Mouse (Mus musculus) adrenal gland, postnatal 10 days (tissue): ENCODE results near the gene B130006D01Rik. TPM values are rescaled to one million over a fixed set of nuclear protein-coding genes. Genes with fewer than 3 reads are reported as not detected.
"Not testable (repeated sequence)": the region's sequence is repeated elsewhere in the genome, so short reads cannot be mapped to it uniquely, and the experiment has no call there.

Experiments used
- DNase-seq: peaks from one replicate; pipeline ENCODE4 v3.0.0; 2021; ENCODE audit warnings: mixed read lengths
- total RNA-seq, 2 experiments: library from RNA; stranded (reverse); gene quantifications; 2 replicates each; pipeline ENCODE4 v1.2.3; 2021

B130006D01Rik gene
- total RNA-seq, 2 experiments from 2014 or later: 0.27 to 1.3 TPM

GRCm38 (mm10) chr11:95713225-95713810 lies 10.1 kb upstream of the B130006D01Rik start:
- peak; percentile 58 for DNase-seq

GRCm38 (mm10) chr11:95713811-95714241 lies 9.6 kb upstream of the B130006D01Rik start:
- DNase-seq: peak; percentile 18

GRCm38 (mm10) chr11:95714411-95714810 lies 9.0 kb upstream of the B130006D01Rik start:
- DNase-seq: no peak

GRCm38 (mm10) chr11:95716136-95716535 lies 7.3 kb upstream of the B130006D01Rik start:
- DNase-seq: no peak

- DNase-seq: no peak
Observed at GRCm38 (mm10) chr11:95719356-95719755, 4.0 kb upstream of the B130006D01Rik start.

- no peak for DNase-seq
Observed at GRCm38 (mm10) chr11:95724466-95724865, 1.1 kb downstream of the B130006D01Rik start.

- no peak for DNase-seq
Observed at GRCm38 (mm10) chr11:95726156-95726555, 2.8 kb downstream of the B130006D01Rik start.

GRCm38 (mm10) chr11:95727947-95728346 lies 4.6 kb downstream of the B130006D01Rik start:
- no peak for DNase-seq

- no peak for DNase-seq
Observed at GRCm38 (mm10) chr11:95728916-95729907, 5.8 kb downstream of the B130006D01Rik start.

GRCm38 (mm10) chr11:95734485-95734884 lies 11.1 kb downstream of the B130006D01Rik start:
- no peak for DNase-seq

- DNase-seq: peak; percentile 62
Observed at GRCm38 (mm10) chr11:95737811-95738210, 14.4 kb downstream of the B130006D01Rik start.

GRCm38 (mm10) chr11:95744521-95744920 lies 21.1 kb downstream of the B130006D01Rik start:
- peak; percentile 19 for DNase-seq

- DNase-seq: no peak
Observed at GRCm38 (mm10) chr11:95746821-95747220, 23.4 kb downstream of the B130006D01Rik start.

- no peak for DNase-seq
Observed at GRCm38 (mm10) chr11:95748331-95748730, 24.9 kb downstream of the B130006D01Rik start.

GRCm38 (mm10) chr11:95749619-95750018 lies 26.2 kb downstream of the B130006D01Rik start:
- no peak for DNase-seq

GRCm38 (mm10) chr11:95750995-95751394 lies 27.6 kb downstream of the B130006D01Rik start:
- DNase-seq: peak; percentile 90

GRCm38 (mm10) chr11:95755137-95755536 lies 31.8 kb downstream of the B130006D01Rik start:
- DNase-seq: not testable (repeated sequence)

- no peak for DNase-seq
Observed at GRCm38 (mm10) chr11:95760521-95760920, 37.1 kb downstream of the B130006D01Rik start.

GRCm38 (mm10) chr11:95762996-95763395 lies 39.6 kb downstream of the B130006D01Rik start:
- DNase-seq: no peak

GRCm38 (mm10) chr11:95764806-95765205 lies 41.4 kb downstream of the B130006D01Rik start:
- no peak for DNase-seq

GRCm38 (mm10) chr11:95765334-95765733 lies 41.9 kb downstream of the B130006D01Rik start:
- DNase-seq: no peak

GRCm38 (mm10) chr11:95768244-95768643 lies 44.9 kb downstream of the B130006D01Rik start:
- DNase-seq: no peak

- DNase-seq: no peak
Observed at GRCm38 (mm10) chr11:95769208-95769607, 45.8 kb downstream of the B130006D01Rik start.
